Mouse (Mus musculus) CH12.LX (cell line): ENCODE data around the gene Galnt16. TPM values are rescaled to one million over a fixed set of nuclear protein-coding genes. Genes with fewer than 3 reads are reported as not detected.
A peak's percentile ranks its signal among the peaks of the same experiment; 100 is the strongest.

Experiments used
- DNase-seq: peaks from one replicate; pipeline ENCODE4 v3.0.0-alpha.2; 2013; ENCODE audit errors: extremely low read depth
- H3K27ac ChIP-seq: 2 replicates; pipeline ENCODE4 v1.5.1; 2012; ENCODE audit warnings: low read depth, mild to moderate bottlenecking, control low read depth, moderate library complexity; ENCODE audit not compliant: insufficient read depth
- H3K27me3 ChIP-seq: replicated peaks from 2 replicates; pipeline ENCODE3; 2012; ENCODE audit warnings: inconsistent platforms
- H3K36me3 ChIP-seq, 2 experiments: replicated peaks in 1 of 2; 2 replicates each; pipeline versions ENCODE3 to v1.6.1; 2012; ENCODE audit warnings: inconsistent platforms in 1 of 2, low read length in 1 of 2, mild to moderate bottlenecking in 1 of 2, mixed read lengths in 1 of 2, moderate library complexity in 1 of 2; ENCODE audit not compliant: control insufficient read depth in 1 of 2, insufficient read depth in 1 of 2
- H3K4me1 ChIP-seq, 2 experiments: 2 replicates each; pipeline ENCODE4 v1.6.1; 2012; ENCODE audit warnings: inconsistent platforms in 1 of 2, moderate library complexity in 1 of 2; ENCODE audit not compliant: insufficient read depth in 2 of 2, control insufficient read depth in 1 of 2
- H3K4me2 ChIP-seq: 2 replicates; pipeline ENCODE4 v1.6.1; 2012; ENCODE audit warnings: low read depth, mild to moderate bottlenecking, control low read depth; ENCODE audit not compliant: poor library complexity, insufficient read depth, severe bottlenecking
- H3K4me3 ChIP-seq, 3 experiments: fragments of 150-350 bp in 1 of 3; sonication (generic) in 1 of 3; replicated peaks in 1 of 3; 2 replicates each; pipeline versions ENCODE3 to v1.5.1; 2011 to 2012; ENCODE audit warnings: low read depth in 2 of 3, low read length in 2 of 3, mild to moderate bottlenecking in 2 of 3, moderate library complexity in 2 of 3, control low read depth in 1 of 3, improper control_type of control experiment in 1 of 3, inconsistent platforms in 1 of 3, mixed read lengths in 1 of 3; ENCODE audit not compliant: poor library complexity in 1 of 3
- H3K79me2 ChIP-seq: replicated peaks from 2 replicates; pipeline ENCODE4 v1.6.1; 2012; ENCODE audit warnings: mild to moderate bottlenecking, moderate library complexity; ENCODE audit not compliant: control insufficient read depth, poor library complexity, insufficient read depth, severe bottlenecking; ENCODE audit errors: extremely low read depth
- H3K9ac ChIP-seq: 2 replicates; pipeline ENCODE4 v1.6.1; 2012; ENCODE audit warnings: low read depth, mild to moderate bottlenecking, control low read depth, moderate library complexity; ENCODE audit not compliant: insufficient read depth
- H3K9me3 ChIP-seq: replicated peaks from 2 replicates; pipeline ENCODE3; 2012; ENCODE audit warnings: low read length, inconsistent platforms, mixed read lengths
- CTCF ChIP-seq, 2 experiments: IDR thresholded peaks in 1 of 2; conservative IDR thresholded peaks in 1 of 2; 2 replicates each; pipeline ENCODE4 v1.5.1; 2011 to 2012; ENCODE audit warnings: low read depth in 2 of 2, low read length in 2 of 2, improper control_type of control experiment in 1 of 2, inconsistent platforms in 1 of 2, mild to moderate bottlenecking in 1 of 2, moderate library complexity in 1 of 2
- E2F4 ChIP-seq: IDR thresholded peaks from 2 replicates; pipeline ENCODE4 v1.6.1; 2011; ENCODE audit warnings: low read depth, low read length, improper control_type of control experiment; ENCODE audit not compliant: insufficient replicate concordance
- ETS1 ChIP-seq: conservative IDR thresholded peaks from 2 replicates; pipeline ENCODE4 v1.6.1; 2012; ENCODE audit warnings: low read depth, mild to moderate bottlenecking, inconsistent platforms, low read length, improper control_type of control experiment, moderate library complexity
- JUN ChIP-seq: IDR thresholded peaks from 2 replicates; pipeline ENCODE4 v1.6.1; 2011; ENCODE audit warnings: low read depth, mild to moderate bottlenecking, low read length, improper control_type of control experiment, moderate library complexity; ENCODE audit not compliant: insufficient read depth
- JUND ChIP-seq: conservative IDR thresholded peaks from 2 replicates; pipeline ENCODE4 v1.6.1; 2011; ENCODE audit warnings: low read depth, low read length, improper control_type of control experiment
- MAZ ChIP-seq: IDR thresholded peaks from 2 replicates; pipeline ENCODE4 v1.6.1; 2012; ENCODE audit warnings: low read depth, mild to moderate bottlenecking, inconsistent platforms, low read length, improper control_type of control experiment, moderate library complexity
- NRF1 ChIP-seq: IDR thresholded peaks from 2 replicates; pipeline ENCODE4 v1.6.1; 2014; ENCODE audit warnings: low read depth, mild to moderate bottlenecking, inconsistent platforms, low read length, improper control_type of control experiment, moderate library complexity
- PAX5 ChIP-seq: IDR thresholded peaks from 2 replicates; pipeline ENCODE4 v1.6.1; 2012; ENCODE audit warnings: low read length, inconsistent platforms, mixed read lengths
- POLR2AphosphoS2 ChIP-seq: IDR thresholded peaks from 2 replicates; pipeline ENCODE4 v1.6.1; 2011; ENCODE audit warnings: low read depth, low read length, improper control_type of control experiment
- RAD21 ChIP-seq: IDR thresholded peaks from 2 replicates; pipeline ENCODE4 v1.6.1; 2011; ENCODE audit warnings: low read depth, mild to moderate bottlenecking, low read length, improper control_type of control experiment, moderate library complexity
- RCOR1 ChIP-seq: conservative IDR thresholded peaks from 2 replicates; pipeline ENCODE4 v1.6.1; 2012; ENCODE audit warnings: low read depth, mild to moderate bottlenecking, inconsistent platforms, low read length, improper control_type of control experiment
- SMC3 ChIP-seq: IDR thresholded peaks from 2 replicates; pipeline ENCODE4 v1.6.1; 2011; ENCODE audit warnings: low read depth, low read length, improper control_type of control experiment
- USF1 ChIP-seq: IDR thresholded peaks from 2 replicates; pipeline ENCODE4 v1.6.1; 2014; ENCODE audit warnings: low read depth, mild to moderate bottlenecking, inconsistent platforms, low read length, improper control_type of control experiment
- USF2 ChIP-seq: conservative IDR thresholded peaks from 2 replicates; pipeline ENCODE4 v1.6.1; 2011; ENCODE audit warnings: low read depth, low read length, improper control_type of control experiment
- ZC3H11A ChIP-seq: IDR thresholded peaks from 2 replicates; pipeline ENCODE4 v1.6.1; 2012; ENCODE audit warnings: low read depth, mild to moderate bottlenecking, inconsistent platforms, low read length, improper control_type of control experiment
- ZKSCAN1 ChIP-seq: IDR thresholded peaks from 2 replicates; pipeline ENCODE4 v1.6.1; 2012; ENCODE audit warnings: low read depth, inconsistent platforms, low read length, improper control_type of control experiment, borderline replicate concordance
- ZNF384 ChIP-seq: IDR thresholded peaks from 2 replicates; pipeline ENCODE4 v1.6.1; 2012; ENCODE audit warnings: low read depth, low read length, improper control_type of control experiment, inconsistent platforms
- dilution Hi-C: fragments of 300-500 bp; cut with MboI; formaldehyde crosslinking; loops from 2 replicates; pipeline ENCODE4 v1.14.3; 2020; ENCODE audit warnings: low sequenced_read_pairs; ENCODE audit not compliant: extremely low pct_unique_long_range_greater_than_20kb, extremely low pct_ligation_motif_present
- in situ Hi-C: fragments of 300-500 bp; cut with MboI; formaldehyde crosslinking; loops from 3 replicates; pipeline ENCODE4 v1.14.3; 2019; ENCODE audit warnings: low sequenced_read_pairs, low pct_ligation_motif_present, low pct_unique_long_range_greater_than_20kb, mixed read lengths
- polyA plus RNA-seq: library from polyadenylated mRNA; unstranded; fragments of >175 nt; gene quantifications from 2 replicates; pipeline ENCODE4 v1.2.1, GENCODE M21; 2012; ENCODE audit warnings: low read depth; ENCODE audit not compliant: insufficient read length
- total RNA-seq, 2 experiments: library from RNA; depleted of rRNA; stranded (reverse); fragments of 300-350 nt in 1 of 2; fragments of >200 nt in 1 of 2; gene quantifications; 2 replicates each; pipeline ENCODE4 v1.2.3; 2012 to 2014

Galnt16 gene
- total and polyA plus RNA-seq, 3 experiments, result not detected

GRCm38 (mm10) chr12:80574825-80575371, 56.8 kb downstream of the Galnt16 start:
- H3K27me3 ChIP-seq, result peaks cover 10% of the 10 kb centered on the region
- H3K27ac ChIP-seq, result no peak overlapping the region
- H3K9me3 ChIP-seq, result no peaks in the 10 kb centered on the region
- H3K79me2 ChIP-seq, result no peaks in the 10 kb centered on the region
- dilution Hi-C loops, result no loop called here
- no peak overlapping the region for H3K4me2 ChIP-seq
- H3K9ac ChIP-seq, result no peak overlapping the region
- no peak overlapping the region for H3K4me3 ChIP-seq
- TF ChIP-seq POLR2AphosphoS2 (no peak), JUN (no peak), USF2 (no peak), NRF1 (no peak), ZC3H11A (no peak), USF1 (no peak), MAZ (no peak), PAX5 (no peak), ETS1 (no peak), ZNF384 (no peak), JUND (no peak), ZKSCAN1 (no peak), RCOR1 (no peak), E2F4 (no peak)
- H3K4me1 ChIP-seq, result peaks cover 0 to 2% of the 10 kb centered on the region in 2 experiments; a peak in 1 of 4 replicates
- no peaks in the 10 kb centered on the region for H3K36me3 ChIP-seq
- in situ Hi-C loops, result loop anchor here (25.0 kb wide), 1 partner anchor 413 kb away; no protein-coding TSS in a partner anchor
- DNase-seq, result no peak

GRCm38 (mm10) chr12:80577049-80577448, 59.0 kb downstream of the Galnt16 start:
- peaks cover 0 to 2% of the 10 kb centered on the region in 2 experiments; a peak in 1 of 4 replicates for H3K4me1 ChIP-seq
- no peak overlapping the region for H3K4me2 ChIP-seq
- TF ChIP-seq PAX5 (no peak), SMC3 (peak; percentile 32), RAD21 (peak; percentile 32), CTCF (conservative IDR thresholded peaks at IDR 0.05 in 1 of 2, IDR thresholded peaks at IDR 0.05 in 1 of 2; ENCODE audit: low read depth in 2 of 2, low read length in 2 of 2) (peak; percentile 68 to 74)
- in situ Hi-C loops (loop anchor here (25.0 kb wide), 1 partner anchor 415 kb away; no protein-coding TSS in a partner anchor), dilution Hi-C loops (no loop called here)
- no peaks in the 10 kb centered on the region for H3K36me3 ChIP-seq
- H3K27ac ChIP-seq, result no peak overlapping the region
- peaks cover 19% of the 10 kb centered on the region for H3K27me3 ChIP-seq
- H3K4me3 ChIP-seq, result no peak overlapping the region
- H3K9ac ChIP-seq, result no peak overlapping the region
- peak; percentile 44 for DNase-seq
- H3K79me2 ChIP-seq, result no peaks in the 10 kb centered on the region
- no peaks in the 10 kb centered on the region for H3K9me3 ChIP-seq
